Mouse (Mus musculus) adrenal gland, adult 18-20 months (tissue): Measurements from ENCODE around the gene Pnpla2. TPM values are rescaled to one million over a fixed set of nuclear protein-coding genes. Genes with fewer than 3 reads are reported as not detected.
"Not testable (repeated sequence)": the region's sequence is repeated elsewhere in the genome, so short reads cannot be mapped to it uniquely, and the experiment has no call there.

ENCODE experiments used
- DNase-seq, 2 experiments: peaks; one replicate each; pipeline ENCODE4 v3.0.0; 2021 to 2022; ENCODE audit warnings: low spot score in 2 of 2
- long read RNA-seq, 2 experiments: library from polyadenylated mRNA; stranded (forward); transcript quantifications; one replicate each; pipeline ENCODE4 v2.0.0; 2021
- total RNA-seq, 2 experiments: library from RNA; stranded (reverse); gene quantifications; 1 replicate in 1 of 2; 2 replicates in 1 of 2; pipeline ENCODE4 v1.2.3; 2021

Pnpla2 gene
- 1,000 to 10,000 TPM in 1 of 2 experiments, 100 to 1,000 TPM in 1; 739 to 1,290 TPM for total RNA-seq
- long read RNA-seq, experiment 1, transcript Pnpla2-203 (9 exons, 2,625 nt), result major isoform, 657 of 765 reads
- long read RNA-seq, experiment 1, partial matches to known transcripts, result 77 of 765 reads
- long read RNA-seq, experiment 1, other reads (novel, unspliced or antisense), result 29 of 765 reads
- long read RNA-seq, experiment 2, transcript Pnpla2-201 (10 exons, 2,048 nt), result minor isoform, 8 of 857 reads
- long read RNA-seq, experiment 2, transcript Pnpla2-203 (9 exons, 2,625 nt), result major isoform, 605 of 857 reads
- long read RNA-seq, experiment 2, partial matches to known transcripts, result 230 of 857 reads
- long read RNA-seq, experiment 2, other reads (novel, unspliced or antisense), result 13 of 857 reads

GRCm38 (mm10) chr7:141454967-141455551, at the start of gene Pnpla2:
Gene Pnpla2, plus strand, starts transcription at chr7:141455198.
- peak; percentile 94 to 96 for DNase-seq

GRCm38 (mm10) chr7:141405466-141405865, 49.5 kb upstream of the Pnpla2 start:
- no peak for DNase-seq

GRCm38 (mm10) chr7:141407670-141408069, 47.3 kb upstream of the Pnpla2 start:
- not testable (repeated sequence) for DNase-seq

GRCm38 (mm10) chr7:141408833-141409232, 46.2 kb upstream of the Pnpla2 start:
- DNase-seq, result peak; percentile 88 to 92

- DNase-seq, result no peak
Observed at GRCm38 (mm10) chr7:141410631-141411030, 44.4 kb upstream of the Pnpla2 start.

GRCm38 (mm10) chr7:141411667-141412066, 43.3 kb upstream of the Pnpla2 start:
- DNase-seq, result no peak

GRCm38 (mm10) chr7:141413331-141413730, 41.7 kb upstream of the Pnpla2 start:
- DNase-seq, result no peak

- peak; percentile 99 for DNase-seq
Observed at GRCm38 (mm10) chr7:141413809-141414584, 41.0 kb upstream of the Pnpla2 start, which contains the start of gene Gatd1. Gene Gatd1, minus strand, starts transcription at chr7:141414136.

- DNase-seq, result no peak
Observed at GRCm38 (mm10) chr7:141416144-141416841, 38.7 kb upstream of the Pnpla2 start.

GRCm38 (mm10) chr7:141417731-141418681, 37.0 kb upstream of the Pnpla2 start:
- DNase-seq, result no peak

- DNase-seq, result no peak
Observed at GRCm38 (mm10) chr7:141418970-141419369, 36.0 kb upstream of the Pnpla2 start.

GRCm38 (mm10) chr7:141420030-141420702, 34.8 kb upstream of the Pnpla2 start:
- no peak for DNase-seq

GRCm38 (mm10) chr7:141423811-141424210, 31.2 kb upstream of the Pnpla2 start:
- no peak for DNase-seq

- DNase-seq, result no peak
Observed at GRCm38 (mm10) chr7:141426948-141427730, 27.9 kb upstream of the Pnpla2 start.

GRCm38 (mm10) chr7:141428701-141429100, 26.3 kb upstream of the Pnpla2 start:
- no peak for DNase-seq

GRCm38 (mm10) chr7:141429310-141429709, 25.7 kb upstream of the Pnpla2 start, which contains the start of gene Cend1:
Gene Cend1, minus strand, starts transcription at chr7:141429491.
- DNase-seq, result no peak

GRCm38 (mm10) chr7:141429840-141430584, 25.0 kb upstream of the Pnpla2 start:
- no peak for DNase-seq
